Mouse (Mus musculus) cerebellum, adult 2 months (tissue): Measurements from ENCODE around the gene Rpl23. TPM values are rescaled to one million over a fixed set of nuclear protein-coding genes. Genes with fewer than 3 reads are reported as not detected.

ENCODE experiments used
- DNase-seq, 2 experiments: peaks; one replicate each; pipeline ENCODE4 v3.0.0; 2021
- H3K27ac ChIP-seq: fragments of 200-500 bp; 2 replicates; pipeline ENCODE4 v1.5.1; 2012; ENCODE audit warnings: low read length, control low read depth, inconsistent platforms; ENCODE audit not compliant: insufficient read depth
- H3K27me3 ChIP-seq: fragments of 200-500 bp; 2 replicates; pipeline ENCODE4 v1.6.1; 2012; ENCODE audit warnings: inconsistent platforms, mild to moderate bottlenecking, low read length, moderate library complexity; ENCODE audit not compliant: control insufficient read depth, insufficient read depth
- H3K4me1 ChIP-seq: fragments of 200-500 bp; 2 replicates; pipeline ENCODE4 v1.6.1; 2011; ENCODE audit warnings: low read length; ENCODE audit not compliant: control insufficient read depth, insufficient read depth
- H3K4me3 ChIP-seq: fragments of 200-500 bp; replicated peaks from 2 replicates; pipeline ENCODE3; 2011; ENCODE audit warnings: mild to moderate bottlenecking, low read depth, low read length, control low read depth; ENCODE audit not compliant: insufficient read depth
- CTCF ChIP-seq: fragments of 200-500 bp; IDR thresholded peaks from 2 replicates; pipeline ENCODE4 v1.5.1; 2011; ENCODE audit warnings: low read depth, mild to moderate bottlenecking, control low read depth, low read length, moderate library complexity, borderline replicate concordance; ENCODE audit not compliant: insufficient read depth
- POLR2A ChIP-seq: fragments of 200-500 bp; IDR thresholded peaks from 2 replicates; pipeline ENCODE4 v1.6.1; 2011; ENCODE audit warnings: low read length, control low read depth, borderline replicate concordance; ENCODE audit not compliant: insufficient read depth
- WGBS: fragments of 180-500 bp; shearing (Covaris S2); methylation state at CpG from one replicate; pipeline ENCODE4 v1.1.7; 2018; 5-methylcytosine and 5-hydroxymethylcytosine counted together
- polyA plus RNA-seq: library from polyadenylated mRNA; depleted of rRNA; stranded (reverse); fragments of >200 nt; gene quantifications from 2 replicates; pipeline ENCODE4 v1.2.3, GENCODE M21; 2012

Gene Rpl23
- polyA plus RNA-seq, 1 experiment: 281 TPM

- no peak for TF ChIP-seq CTCF
- no peak for TF ChIP-seq POLR2A
- Histone ChIP-seq H3K27ac (peak overlapping the region; percentile 30; the same call in 1 of the 2 replicates), H3K4me3 (no peak overlapping the region), H3K27me3 (no peaks in the 10 kb centered on the region), H3K4me1 (peaks cover 61% of the 10 kb centered on the region)
- WGBS: 15% methylated on average over 6 of the region's 6 CpGs
- peak in 1 of 2 experiments; percentile 31 for DNase-seq
These were observed 25.4 kb upstream of the Rpl23 start for GRCm38 (mm10) chr11:97807626-97808025.

- WGBS: 50% methylated on average over 7 of the region's 7 CpGs
- no peaks in the 10 kb centered on the region for H3K27me3 ChIP-seq
- DNase-seq: no peak
- no peak overlapping the region for H3K27ac ChIP-seq
- TF ChIP-seq CTCF (no peak), POLR2A (no peak)
- no peak overlapping the region for H3K4me3 ChIP-seq
- peaks cover 62% of the 10 kb centered on the region for H3K4me1 ChIP-seq
These were observed 24.4 kb upstream of the Rpl23 start for GRCm38 (mm10) chr11:97806613-97806964.

- Histone ChIP-seq H3K27me3 (no peaks in the 10 kb centered on the region), H3K27ac (no peak overlapping the region), H3K4me1 (peaks cover 63% of the 10 kb centered on the region), H3K4me3 (no peak overlapping the region)
- TF ChIP-seq POLR2A (no peak), CTCF (no peak)
- WGBS: 26% methylated on average over 15 of the region's 15 CpGs
- peak in 1 of 2 experiments; percentile 31 for DNase-seq
These were observed 23.7 kb upstream of the Rpl23 start for GRCm38 (mm10) chr11:97805662-97806612.

GRCm38 (mm10) chr11:97804841-97805661, 22.8 kb upstream of the Rpl23 start:
- no peak overlapping the region for H3K4me3 ChIP-seq
- TF ChIP-seq CTCF (no peak), POLR2A (no peak)
- peaks cover 60% of the 10 kb centered on the region for H3K4me1 ChIP-seq
- no peaks in the 10 kb centered on the region for H3K27me3 ChIP-seq
- no peak overlapping the region for H3K27ac ChIP-seq
- 8% methylated on average over 9 of the region's 9 CpGs for WGBS
- DNase-seq: peak in 1 of 2 experiments; percentile 32

- no peak overlapping the region for H3K4me3 ChIP-seq
- H3K27me3 ChIP-seq: no peaks in the 10 kb centered on the region
- H3K4me1 ChIP-seq: peaks cover 48% of the 10 kb centered on the region
- TF ChIP-seq CTCF: no peak
- no peak for TF ChIP-seq POLR2A
- DNase-seq: peak in 1 of 2 experiments; percentile 11
- 84% methylated on average over 5 of the region's 5 CpGs for WGBS
- H3K27ac ChIP-seq: no peak overlapping the region
These were observed 21.6 kb upstream of the Rpl23 start for GRCm38 (mm10) chr11:97803847-97804246.

- WGBS: 30% methylated on average over 6 of the region's 6 CpGs
- no peak for DNase-seq
- H3K4me1 ChIP-seq: peaks cover 37% of the 10 kb centered on the region
- TF ChIP-seq CTCF (no peak), POLR2A (no peak)
- H3K27ac ChIP-seq: no peak overlapping the region
- H3K27me3 ChIP-seq: no peaks in the 10 kb centered on the region
- H3K4me3 ChIP-seq: no peak overlapping the region
These were observed 20.3 kb upstream of the Rpl23 start for GRCm38 (mm10) chr11:97802495-97802894.

- DNase-seq: no peak
- Histone ChIP-seq H3K4me3 (peak overlapping the region; percentile 20), H3K4me1 (peaks cover 35% of the 10 kb centered on the region), H3K27me3 (no peaks in the 10 kb centered on the region), H3K27ac (0 out of 2 replicates have a peak overlapping the region, but pooled peaks have one; percentile 29)
- 41% methylated on average over 1 of the region's 1 CpGs for WGBS
- TF ChIP-seq POLR2A: no peak
- TF ChIP-seq CTCF: no peak
These were observed 19.9 kb upstream of the Rpl23 start for GRCm38 (mm10) chr11:97802194-97802470.
